Mouse (Mus musculus) thymus, adult 2 months (tissue): Measurements from ENCODE around the gene Dennd6b. TPM values are rescaled to one million over a fixed set of nuclear protein-coding genes. Genes with fewer than 3 reads are reported as not detected.

Experiments used
- DNase-seq: peaks from one replicate; pipeline ENCODE4 v3.0.0; 2021
- H3K27ac ChIP-seq: fragments of 200-500 bp; 2 replicates; pipeline ENCODE4 v1.5.1; 2012; ENCODE audit warnings: low read length, control low read depth; ENCODE audit not compliant: control insufficient read depth, insufficient read depth
- H3K27me3 ChIP-seq: fragments of 200-500 bp; 2 replicates; pipeline ENCODE4 v1.6.1; 2012; ENCODE audit warnings: mild to moderate bottlenecking, low read length, moderate library complexity, mixed read lengths; ENCODE audit not compliant: control insufficient read depth, insufficient read depth
- H3K36me3 ChIP-seq: fragments of 200-500 bp; 2 replicates; pipeline ENCODE4 v1.6.1; 2012; ENCODE audit warnings: mild to moderate bottlenecking, low read length, moderate library complexity; ENCODE audit not compliant: control insufficient read depth, insufficient read depth
- H3K4me1 ChIP-seq: fragments of 200-500 bp; replicated peaks from 2 replicates; pipeline ENCODE4 v1.6.1; 2012; ENCODE audit warnings: low read length; ENCODE audit not compliant: control insufficient read depth, insufficient read depth
- H3K4me3 ChIP-seq: fragments of 200-500 bp; 2 replicates; pipeline ENCODE4 v1.5.1; 2012; ENCODE audit warnings: mild to moderate bottlenecking, low read length, control low read depth, moderate library complexity; ENCODE audit not compliant: control insufficient read depth, insufficient read depth
- CTCF ChIP-seq: fragments of 200-500 bp; IDR thresholded peaks from 2 replicates; pipeline ENCODE4 v1.5.1; 2012; ENCODE audit warnings: mild to moderate bottlenecking, control low read depth, low read length, moderate library complexity, borderline replicate concordance; ENCODE audit not compliant: control insufficient read depth, poor library complexity, insufficient read depth; ENCODE audit errors: extremely low read depth
- POLR2A ChIP-seq: fragments of 200-500 bp; IDR thresholded peaks from 2 replicates; pipeline ENCODE4 v1.6.1; 2012; ENCODE audit warnings: mild to moderate bottlenecking, low read length, control low read depth, moderate library complexity; ENCODE audit not compliant: control insufficient read depth, poor library complexity, insufficient read depth; ENCODE audit errors: extremely low read depth
- WGBS: fragments of 180-500 bp; shearing (Covaris S2); methylation state at CpG from one replicate; pipeline ENCODE4 v1.1.7; 2018; 5-methylcytosine and 5-hydroxymethylcytosine counted together
- polyA plus RNA-seq: library from polyadenylated mRNA; depleted of rRNA; stranded (reverse); fragments of >200 nt; gene quantifications from 2 replicates; pipeline ENCODE4 v1.2.3, GENCODE M21; 2012

Dennd6b gene
- polyA plus RNA-seq, 1 experiment = 50.1 TPM

DNA sequence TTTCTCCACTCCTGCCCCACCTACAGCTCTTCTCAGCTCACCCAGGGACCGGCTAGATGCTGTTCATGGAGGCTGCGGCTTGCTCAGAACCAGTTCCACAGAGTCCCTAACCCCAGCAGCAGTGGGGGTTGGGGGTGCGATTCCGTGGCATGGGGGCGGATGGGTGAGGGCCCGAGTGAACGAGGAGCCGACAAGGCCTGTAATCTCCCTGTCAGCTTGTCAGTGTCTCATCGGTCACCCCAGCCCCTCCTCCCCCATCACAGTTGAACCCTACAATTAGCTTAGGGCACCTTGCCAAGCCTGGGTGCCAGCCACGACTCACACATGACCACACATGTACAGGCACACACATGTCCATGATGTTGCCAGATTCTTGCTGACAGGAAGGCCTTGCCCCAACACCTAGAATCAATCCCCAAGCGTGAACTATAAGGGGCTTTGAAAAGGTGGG is 21.4 kb downstream of the Dennd6b start:
- H3K27ac ChIP-seq = no peak overlapping the region
- no peaks in the 10 kb centered on the region; the same call in none of the 2 replicates for H3K27me3 ChIP-seq
- no peak for DNase-seq
- H3K36me3 ChIP-seq = no peaks in the 10 kb centered on the region
- H3K4me1 ChIP-seq = peaks cover 28% of the 10 kb centered on the region
- TF ChIP-seq CTCF = no peak
- TF ChIP-seq POLR2A = no peak
- WGBS = 92% methylated on average over 11 of the region's 11 CpGs
- no peak overlapping the region for H3K4me3 ChIP-seq

DNA sequence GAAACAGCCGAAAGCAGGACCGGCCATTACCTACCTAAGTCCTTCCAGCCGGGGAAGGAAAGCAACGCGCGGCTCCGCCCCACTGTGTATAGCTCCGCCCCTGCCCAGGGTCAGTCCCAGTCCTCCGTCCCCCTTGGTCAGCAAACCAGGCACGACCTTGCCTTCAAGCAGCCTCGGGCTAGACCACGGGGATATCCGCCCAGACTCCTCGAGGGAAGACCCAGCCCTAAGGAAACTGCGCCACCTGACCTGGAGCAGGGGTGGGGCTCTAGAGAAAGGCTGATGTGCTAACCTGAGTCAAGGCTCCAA is 22.4 kb downstream of the Dennd6b start:
- H3K4me1 ChIP-seq = peaks cover 25% of the 10 kb centered on the region
- H3K27ac ChIP-seq = no peak overlapping the region
- TF ChIP-seq POLR2A (no peak), CTCF (no peak)
- 15% methylated on average over 15 of the region's 15 CpGs for WGBS
- H3K36me3 ChIP-seq = no peaks in the 10 kb centered on the region
- H3K27me3 ChIP-seq = no peaks in the 10 kb centered on the region; the same call in none of the 2 replicates
- peak overlapping the region; percentile 37 for H3K4me3 ChIP-seq
- no peak for DNase-seq

DNA sequence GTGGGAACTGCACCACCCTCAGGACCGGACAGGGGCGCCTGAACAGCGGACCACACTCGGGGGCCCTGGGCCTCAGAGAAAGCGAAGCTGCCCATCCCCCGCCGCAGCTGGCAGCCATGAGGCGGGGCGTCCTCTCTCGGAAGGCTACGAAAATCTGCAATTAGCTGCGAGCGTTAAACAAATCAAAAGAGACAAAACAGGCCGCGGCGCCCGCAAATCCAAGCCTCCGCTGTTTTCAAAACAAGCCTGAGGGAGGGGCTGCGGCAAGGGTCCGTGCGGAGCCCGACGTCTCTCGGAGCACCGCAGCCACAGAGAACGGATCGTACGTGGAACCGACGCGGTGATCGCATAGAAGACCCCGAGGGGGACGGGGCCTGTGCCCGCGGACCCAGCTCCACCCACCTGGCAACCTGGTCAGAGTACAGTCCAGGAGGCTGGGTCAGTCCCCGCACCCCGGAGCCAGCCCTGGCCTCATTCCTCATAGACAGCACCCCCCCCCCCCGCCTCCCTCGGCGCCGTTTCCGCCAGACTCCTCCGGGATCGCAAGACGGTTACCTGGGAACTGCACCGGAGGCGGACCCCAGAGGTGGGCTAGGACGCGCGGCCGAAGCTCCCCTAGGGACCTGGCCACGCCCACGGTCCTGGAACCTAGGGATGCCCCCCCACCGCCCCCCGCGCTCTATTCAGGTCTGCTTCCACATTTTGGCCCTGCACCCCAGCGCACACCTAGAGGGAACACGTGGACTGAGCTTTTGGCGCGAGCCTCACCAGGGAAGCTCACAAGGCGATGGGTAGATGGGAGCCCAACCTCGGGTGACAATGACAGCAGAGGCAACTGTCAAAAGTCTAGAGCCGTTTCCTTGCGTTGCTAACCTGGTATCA is 23.0 kb downstream of the Dennd6b start:
- peaks cover 24% of the 10 kb centered on the region for H3K4me1 ChIP-seq
- H3K27me3 ChIP-seq = no peaks in the 10 kb centered on the region; the same call in none of the 2 replicates
- no peak for TF ChIP-seq CTCF
- no peak overlapping the region; the same call in 1 of the 2 replicates for H3K27ac ChIP-seq
- DNase-seq = peak; percentile 21
- WGBS = under 1% methylated on average over 65 of the region's 65 CpGs
- H3K4me3 ChIP-seq = peak overlapping the region; percentile 37
- H3K36me3 ChIP-seq = no peaks in the 10 kb centered on the region

DNA sequence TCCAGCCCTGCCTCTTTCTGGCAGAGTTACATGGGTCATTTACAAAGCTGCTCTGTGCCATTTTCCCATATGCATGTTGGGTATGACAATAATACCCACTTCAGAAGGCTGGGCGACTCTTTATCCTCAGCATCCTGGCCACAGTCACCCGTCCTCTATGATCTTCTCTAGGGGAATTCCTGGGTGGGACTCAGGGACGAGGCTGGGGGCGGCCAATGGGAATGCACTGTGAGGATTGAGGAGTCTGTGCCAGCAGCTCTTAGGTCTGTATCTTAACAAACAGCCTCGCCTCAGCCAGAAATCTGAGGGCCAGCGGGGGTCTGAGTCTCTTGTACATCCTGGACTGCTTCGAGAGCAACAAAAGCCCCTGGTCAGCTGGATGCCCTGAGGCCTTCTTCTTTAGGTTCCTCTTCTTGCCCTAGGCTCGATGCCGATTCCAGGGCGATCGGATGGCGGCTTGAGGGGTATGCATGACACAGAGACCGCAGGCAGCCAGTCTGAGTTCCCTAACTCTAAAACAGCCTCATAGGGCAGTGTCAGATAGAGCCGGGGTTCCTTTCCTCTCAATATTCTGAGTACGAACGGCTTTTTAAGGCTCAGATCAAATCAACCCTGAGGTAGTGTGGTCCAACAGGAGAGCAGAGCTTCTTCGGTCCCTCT is 23.9 kb downstream of the Dennd6b start:
- Histone ChIP-seq H3K4me1 (peaks cover 24% of the 10 kb centered on the region), H3K36me3 (no peaks in the 10 kb centered on the region), H3K27me3 (no peaks in the 10 kb centered on the region; the same call in none of the 2 replicates), H3K27ac (no peak overlapping the region; the same call in 1 of the 2 replicates), H3K4me3 (peak overlapping the region; percentile 37)
- DNase-seq = no peak
- no peak for TF ChIP-seq POLR2A
- TF ChIP-seq CTCF = no peak
- WGBS = 34% methylated on average over 17 of the region's 17 CpGs

DNA sequence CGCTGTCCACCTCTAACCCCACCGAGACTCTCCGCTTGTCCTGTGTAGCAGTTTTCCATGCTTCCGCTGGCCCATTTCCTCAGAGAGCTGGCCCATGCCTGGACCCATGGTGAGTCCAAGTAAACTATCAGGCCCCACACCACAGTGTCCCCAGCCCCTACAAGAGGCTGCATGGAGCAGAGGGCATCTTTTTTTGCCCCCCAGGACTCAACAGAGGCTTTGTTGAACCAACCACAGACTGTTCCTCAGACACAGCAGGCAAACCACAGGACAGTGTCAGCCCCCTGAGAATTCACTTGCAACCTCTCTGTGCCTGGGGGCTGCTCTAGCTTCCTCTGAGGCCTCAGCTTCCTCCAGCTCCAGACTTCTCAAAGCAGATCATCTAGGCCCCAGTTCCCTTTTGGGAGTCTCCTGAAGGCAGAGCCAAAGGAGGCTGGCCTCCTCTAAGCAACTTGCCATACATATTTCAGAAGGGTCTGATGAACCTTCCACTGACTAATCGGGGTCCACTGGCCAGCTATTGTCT is 24.7 kb downstream of the Dennd6b start:
- Histone ChIP-seq H3K27me3 (no peaks in the 10 kb centered on the region; the same call in none of the 2 replicates), H3K27ac (no peak overlapping the region), H3K4me1 (peaks cover 16% of the 10 kb centered on the region), H3K36me3 (no peaks in the 10 kb centered on the region), H3K4me3 (no peak overlapping the region)
- DNase-seq = no peak
- 89% methylated on average over 5 of the region's 5 CpGs for WGBS
- no peak for TF ChIP-seq CTCF
- TF ChIP-seq POLR2A = no peak

DNA sequence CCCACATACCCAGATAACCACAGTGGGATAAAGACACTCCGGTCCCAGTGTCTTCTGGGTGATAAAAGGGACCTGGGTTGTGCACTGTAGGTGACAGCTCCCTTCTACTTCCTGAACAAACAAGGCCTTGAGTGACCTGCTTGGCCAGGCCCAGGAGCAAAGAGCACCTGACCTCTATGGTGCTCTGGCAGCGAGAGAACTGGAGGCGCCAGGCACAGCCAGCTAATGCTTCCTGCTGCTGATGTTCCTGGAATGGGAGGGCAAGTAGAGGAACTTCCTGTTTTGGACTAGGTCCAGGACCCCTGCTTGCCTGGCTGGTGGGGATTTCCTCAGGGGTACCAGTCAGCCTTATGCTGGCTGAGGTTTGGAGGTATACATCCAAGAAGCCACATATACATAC is 26.2 kb downstream of the Dennd6b start:
- no peak for TF ChIP-seq POLR2A
- TF ChIP-seq CTCF = no peak
- DNase-seq = no peak
- Histone ChIP-seq H3K36me3 (no peaks in the 10 kb centered on the region), H3K27ac (no peak overlapping the region), H3K4me3 (no peak overlapping the region), H3K4me1 (peaks cover 16% of the 10 kb centered on the region), H3K27me3 (no peaks in the 10 kb centered on the region; the same call in none of the 2 replicates)
- WGBS = 76% methylated on average over 3 of the region's 3 CpGs
